Mouse (Mus musculus): ENCODE data around the gene Klk4.

The Klk4 gene

GRCm38 (mm10) chr7:43880912-43881311 is at the start of gene Klk4:
Gene Klk4, plus strand, starts transcription at chr7:43881160.
- CTCF ChIA-PET, result no interaction called here

DNA sequence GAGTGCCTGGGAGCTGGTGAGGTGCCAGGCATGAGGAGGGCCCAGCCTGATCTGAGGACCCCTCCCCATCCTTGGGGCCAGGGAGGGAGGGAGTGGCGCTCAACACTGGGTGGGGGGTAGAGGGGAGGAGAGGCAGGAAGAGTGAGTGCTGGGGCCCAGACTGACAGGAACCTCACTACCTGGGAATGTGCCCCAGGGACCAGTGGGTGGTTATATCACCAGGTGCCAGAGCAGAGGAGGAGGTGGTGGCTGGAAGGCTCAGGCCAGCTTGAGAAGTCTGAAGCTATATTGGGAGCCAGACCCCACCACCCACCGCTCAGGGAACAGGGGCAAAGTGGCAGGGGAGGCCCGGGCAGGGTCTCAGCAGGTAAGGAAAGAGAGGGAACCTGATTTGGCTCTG is 39.3 kb upstream of the Klk4 start, which contains the start of gene Klk5:
Gene Klk5 (plus strand): TSS at position 271 of the 400 bp plus-strand sequence.
- CTCF ChIA-PET, result no interaction called here

- CTCF ChIA-PET, result no interaction called here
Measured at GRCm38 (mm10) chr7:43843801-43844200, 37.2 kb upstream of the Klk4 start.

DNA sequence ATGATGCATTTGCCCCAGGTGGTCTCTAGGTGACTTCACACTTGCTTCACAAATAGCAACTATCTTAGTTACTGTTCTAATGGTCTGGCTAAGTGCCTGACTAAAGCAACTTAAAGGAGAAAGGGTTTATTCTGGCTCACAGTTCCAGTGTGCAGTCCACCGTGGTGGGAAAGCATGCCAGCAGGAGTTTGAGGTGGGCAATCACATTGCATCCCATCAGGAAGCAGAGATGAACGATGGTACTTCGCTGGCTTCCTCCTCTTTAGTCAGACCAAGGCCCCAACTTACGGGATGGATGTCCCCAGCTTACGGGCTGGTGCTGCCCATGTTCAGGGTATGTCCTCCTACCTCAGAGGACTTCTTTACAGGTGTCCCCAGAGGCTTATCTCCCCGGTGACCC is 29.3 kb upstream of the Klk4 start:
- CTCF ChIA-PET, result no interaction called here

DNA sequence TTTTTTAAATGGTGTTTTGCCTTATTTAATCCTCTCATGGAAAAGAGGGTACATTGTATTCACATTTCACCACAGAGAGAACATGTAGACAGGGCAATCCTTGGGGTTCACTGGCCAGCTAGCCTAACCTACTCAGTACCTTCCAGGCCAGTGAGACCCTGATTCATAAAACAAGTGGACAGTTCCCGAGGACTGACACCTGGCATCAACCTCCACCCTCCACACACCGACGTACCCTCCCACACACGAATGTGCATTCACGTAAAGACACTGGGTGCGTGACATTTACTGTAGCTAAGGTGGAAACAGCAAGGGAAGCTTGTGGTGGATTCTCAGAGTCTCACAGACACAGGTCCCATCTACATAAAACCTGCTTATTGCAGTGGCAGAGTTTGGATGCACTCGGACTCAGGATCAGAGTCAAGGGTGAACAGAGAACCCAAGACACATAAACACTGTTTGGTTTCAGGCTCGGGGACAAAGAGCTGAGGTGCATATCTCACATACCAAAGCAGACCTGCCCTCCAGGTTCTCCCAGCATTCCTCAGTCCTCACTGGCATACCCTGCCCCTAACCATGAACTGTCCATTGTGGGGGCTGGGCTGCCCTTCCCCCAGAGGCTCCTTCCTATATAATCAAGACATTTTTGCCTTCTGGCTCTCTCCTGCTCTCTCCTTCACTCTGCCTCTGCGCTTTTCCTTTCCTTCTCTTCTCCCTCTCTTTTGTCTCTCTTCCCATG is 26.1 kb upstream of the Klk4 start:
- CTCF ChIA-PET, result no interaction called here

- CTCF ChIA-PET, result no interaction called here
Measured at GRCm38 (mm10) chr7:43855709-43856108, 25.3 kb upstream of the Klk4 start.

GRCm38 (mm10) chr7:43856307-43856706 is 24.7 kb upstream of the Klk4 start:
- CTCF ChIA-PET, result no interaction called here

DNA sequence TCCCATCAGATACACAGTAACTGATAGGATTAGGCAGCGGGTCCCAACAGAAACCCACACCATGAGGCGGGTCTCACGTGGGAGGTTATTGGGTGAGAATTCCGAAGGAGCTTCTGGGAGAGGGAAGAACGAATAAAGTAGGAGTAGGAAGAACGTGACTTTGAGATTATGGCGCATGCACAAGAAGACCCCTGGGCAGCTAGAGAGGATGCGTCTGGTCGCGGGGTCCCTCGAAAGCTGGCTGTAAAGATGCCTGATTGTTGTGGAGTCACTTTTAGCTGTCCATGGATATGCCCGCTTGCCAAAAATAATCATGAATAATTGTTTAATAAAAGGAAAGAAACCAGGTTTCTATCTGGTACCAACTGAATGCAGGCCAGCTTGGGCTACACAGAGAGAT is 23.5 kb upstream of the Klk4 start:
- CTCF ChIA-PET, result no interaction called here

DNA sequence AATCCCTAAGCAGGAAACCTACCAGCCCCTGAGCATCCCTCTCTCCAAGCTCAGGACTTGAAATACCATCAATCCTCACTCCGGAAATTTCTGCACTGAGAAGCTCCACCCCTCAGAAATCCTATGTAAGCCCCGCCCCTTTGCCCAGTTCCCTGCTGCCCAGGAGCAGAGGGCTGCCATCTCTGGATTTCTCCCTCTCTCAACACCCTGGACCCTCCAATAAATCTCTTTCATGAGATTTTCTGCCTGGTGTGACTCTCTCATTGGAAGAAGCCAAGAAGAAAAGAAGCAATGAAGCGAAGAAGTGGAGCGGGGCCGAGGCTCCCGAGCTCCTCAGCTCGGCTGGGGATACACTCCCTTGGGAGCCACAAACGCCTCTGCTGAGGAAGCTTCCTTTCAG is 20.5 kb upstream of the Klk4 start:
- CTCF ChIA-PET, result interaction anchor here (0.6 kb wide), 1 partner anchor 483 kb away, joined by 6 read pairs; no protein-coding TSS in a partner anchor

- CTCF ChIA-PET, result interaction anchor here (0.6 kb wide), 1 partner anchor 826 kb away, joined by 5 read pairs; no protein-coding TSS in a partner anchor
Measured at GRCm38 (mm10) chr7:43873237-43873636, 7.7 kb upstream of the Klk4 start.

GRCm38 (mm10) chr7:43873674-43874073 is 7.3 kb upstream of the Klk4 start:
- CTCF ChIA-PET, result interaction anchor here (0.6 kb wide), 1 partner anchor 826 kb away, joined by 5 read pairs; no protein-coding TSS in a partner anchor

GRCm38 (mm10) chr7:43874868-43875375 is 6.0 kb upstream of the Klk4 start:
- CTCF ChIA-PET, result no interaction called here

DNA sequence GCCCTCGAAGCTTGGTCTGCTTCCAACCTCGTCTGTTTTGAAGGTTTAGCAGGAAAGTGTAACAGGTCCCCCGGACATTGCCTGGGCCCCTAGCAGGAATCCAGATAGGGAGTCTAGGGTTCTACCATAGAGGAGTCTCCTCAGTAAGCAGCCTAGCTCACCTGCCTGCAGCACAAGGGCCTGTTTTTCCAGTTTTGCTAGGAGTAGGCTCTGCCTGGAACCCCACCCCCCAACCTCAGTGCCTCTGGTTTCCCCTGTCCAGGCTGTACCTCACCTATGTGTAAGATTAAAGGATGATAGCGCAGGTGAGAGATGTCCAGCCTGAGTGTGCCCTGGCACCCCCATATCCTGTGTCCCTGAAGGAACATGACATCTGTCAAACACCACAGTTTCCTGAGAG is 4.5 kb upstream of the Klk4 start:
- CTCF ChIA-PET, result no interaction called here

- CTCF ChIA-PET, result no interaction called here
Measured at GRCm38 (mm10) chr7:43878281-43878680, 2.7 kb upstream of the Klk4 start.

- CTCF ChIA-PET, result interaction anchor here (0.8 kb wide), 1 partner anchor 11 kb away, joined by 3 read pairs; no protein-coding TSS in a partner anchor
Measured at GRCm38 (mm10) chr7:43882346-43882745, 1.4 kb downstream of the Klk4 start.

DNA sequence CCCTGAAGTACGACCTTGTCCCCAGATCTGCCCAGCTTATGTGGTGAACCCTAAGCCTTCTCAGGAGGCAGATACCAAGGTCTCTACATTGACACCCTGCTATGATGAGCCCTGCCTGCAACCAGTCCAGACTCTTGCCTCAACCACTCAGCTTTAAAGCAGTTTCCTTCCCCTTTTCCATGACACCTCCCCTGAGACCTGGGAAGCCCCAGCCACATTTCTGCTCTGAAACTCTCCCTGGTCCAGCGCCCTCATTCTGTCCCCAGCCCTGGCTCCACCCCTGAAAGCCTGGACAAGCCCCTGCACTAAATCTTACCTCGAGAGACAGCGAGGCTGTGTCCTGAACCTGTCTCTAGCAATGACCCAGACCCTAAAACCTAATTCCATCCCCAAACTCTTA is 1.9 kb downstream of the Klk4 start:
- CTCF ChIA-PET, result interaction anchor here (0.8 kb wide), 1 partner anchor 11 kb away, joined by 3 read pairs; no protein-coding TSS in a partner anchor

GRCm38 (mm10) chr7:43883547-43883946 is 2.6 kb downstream of the Klk4 start:
- CTCF ChIA-PET, result no interaction called here

DNA sequence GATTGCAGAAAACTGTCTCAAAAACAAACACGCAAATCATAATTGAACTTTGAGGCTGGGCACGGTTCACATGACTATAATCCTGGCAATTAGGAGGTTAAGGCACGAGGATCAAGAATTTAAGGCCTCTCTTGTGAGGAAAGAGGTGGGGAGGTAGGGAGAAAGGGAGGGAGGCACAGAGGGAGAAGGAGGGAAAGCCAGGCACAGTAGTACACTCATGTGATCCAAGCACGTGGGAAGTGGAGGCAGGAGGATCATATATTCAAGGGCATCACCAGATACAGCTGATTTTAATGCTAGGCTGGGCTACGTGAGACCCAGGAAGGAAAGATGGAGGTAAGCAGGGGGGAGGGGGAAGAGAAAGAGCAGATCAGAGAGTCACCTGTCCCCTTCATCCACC is 10.4 kb downstream of the Klk4 start:
- CTCF ChIA-PET, result no interaction called here

GRCm38 (mm10) chr7:43891788-43892187 is 10.8 kb downstream of the Klk4 start:
- CTCF ChIA-PET, result no interaction called here

- CTCF ChIA-PET, result no interaction called here
Measured at GRCm38 (mm10) chr7:43894836-43895235, 13.9 kb downstream of the Klk4 start.

GRCm38 (mm10) chr7:43914821-43915220 is 33.9 kb downstream of the Klk4 start:
- CTCF ChIA-PET, result no interaction called here

GRCm38 (mm10) chr7:43918426-43918825 is 37.5 kb downstream of the Klk4 start:
- CTCF ChIA-PET, result no interaction called here

DNA sequence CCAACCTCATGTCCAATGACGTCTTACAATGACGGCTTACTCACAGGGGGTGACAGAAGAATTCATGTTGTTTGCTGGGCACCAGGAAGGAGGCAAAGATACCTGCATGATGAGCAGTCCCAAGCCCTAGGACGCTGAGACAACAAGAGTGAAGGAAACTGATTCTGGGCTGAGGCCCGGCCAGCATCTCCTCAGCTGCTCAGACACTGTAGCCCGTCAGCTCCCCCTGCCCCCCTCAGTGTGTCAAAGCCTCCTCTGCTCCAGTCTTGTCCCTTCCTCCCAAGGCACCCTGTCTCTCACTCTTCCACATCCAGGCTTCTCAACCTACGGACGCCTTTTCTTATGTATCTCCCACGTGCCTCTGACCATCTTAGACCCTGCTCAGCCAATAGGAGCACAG is 37.9 kb downstream of the Klk4 start:
- CTCF ChIA-PET, result no interaction called here
